Mouse (Mus musculus): Measurements from ENCODE around the gene Cacna1c.

Gene Cacna1c

DNA sequence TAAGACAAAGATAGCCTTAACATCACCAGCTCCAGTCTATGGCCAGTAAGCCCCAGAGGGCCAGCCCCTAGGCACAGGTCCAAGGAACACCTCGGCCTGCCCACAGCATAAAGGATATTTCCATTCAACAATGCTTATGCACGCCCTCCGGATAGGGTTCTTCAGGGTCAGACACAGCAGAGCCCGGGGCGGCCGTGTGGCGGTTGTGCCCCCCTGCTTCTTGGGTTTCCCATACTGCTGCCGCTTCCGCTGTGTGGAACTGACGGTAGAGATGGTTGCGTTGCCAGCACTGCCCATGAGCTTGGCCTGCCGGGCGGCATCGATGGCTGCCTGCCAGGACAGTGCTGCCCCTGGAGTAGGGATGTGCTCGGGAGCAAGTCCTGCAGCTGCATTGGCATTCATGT is 139.1 kb downstream of the Cacna1c start:
- DNase-seq (ENCODE audit: extremely low spot score): no peak

DNA sequence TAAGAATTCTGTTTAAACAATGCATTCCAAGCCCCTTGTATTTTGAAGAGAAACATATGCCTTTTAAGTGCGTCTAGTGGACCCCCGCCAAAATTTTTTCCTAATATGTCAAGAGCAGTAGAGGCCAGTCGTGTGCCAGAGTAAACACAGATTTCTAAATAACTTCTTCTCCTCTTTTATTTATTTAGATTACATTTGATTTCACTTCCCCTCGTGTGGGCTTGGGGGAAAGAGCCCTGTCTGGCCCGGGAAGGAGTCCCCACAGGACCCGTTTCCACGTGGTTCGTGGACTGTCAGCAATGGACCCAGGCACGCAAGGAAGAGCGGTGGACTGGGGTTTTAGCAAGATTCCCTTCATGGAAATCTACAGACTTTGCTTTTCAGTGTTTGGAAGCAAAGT is 143.4 kb downstream of the Cacna1c start:
- no peak for DNase-seq (ENCODE audit: extremely low spot score)

DNA sequence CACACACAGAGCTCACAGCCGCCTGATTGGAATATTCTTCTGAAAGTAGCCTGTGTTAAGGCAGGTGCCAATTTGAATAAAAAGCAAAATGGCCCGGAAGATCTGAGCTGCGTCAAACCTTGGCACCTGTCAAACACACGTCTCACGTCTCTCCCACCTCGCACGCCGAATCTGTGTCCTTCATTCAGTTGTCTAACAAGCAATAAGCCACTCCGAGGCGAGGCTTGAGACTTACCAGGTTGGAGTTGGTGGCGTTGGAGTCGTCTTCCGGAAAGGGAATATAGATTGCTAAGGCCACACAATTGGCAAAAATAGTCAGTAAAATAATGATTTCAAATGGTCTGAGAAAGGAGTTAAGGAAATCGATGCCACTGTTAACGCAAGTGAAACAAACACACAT is 143.9 kb downstream of the Cacna1c start:
- DNase-seq (ENCODE audit: extremely low spot score): no peak

DNA sequence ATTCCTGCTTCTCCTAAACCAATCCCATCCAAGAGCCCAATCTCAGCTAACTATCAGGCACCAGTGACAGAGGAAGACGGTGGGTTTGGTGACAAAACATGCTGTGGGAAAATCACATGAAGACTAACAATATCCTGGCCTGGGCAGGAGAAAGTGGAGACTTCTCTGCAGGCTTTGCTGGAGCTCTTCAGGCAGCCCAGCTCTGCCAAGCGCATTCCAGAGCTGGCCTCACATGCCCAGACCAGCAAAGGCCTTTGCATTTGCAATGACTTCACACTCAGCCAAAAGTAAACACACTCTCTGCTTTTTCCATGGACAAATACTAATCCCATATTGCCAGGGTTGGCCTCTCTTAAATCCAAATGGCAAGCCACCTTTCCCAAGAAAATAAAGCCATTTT is 144.5 kb downstream of the Cacna1c start:
- no peak for DNase-seq (ENCODE audit: extremely low spot score)

DNA sequence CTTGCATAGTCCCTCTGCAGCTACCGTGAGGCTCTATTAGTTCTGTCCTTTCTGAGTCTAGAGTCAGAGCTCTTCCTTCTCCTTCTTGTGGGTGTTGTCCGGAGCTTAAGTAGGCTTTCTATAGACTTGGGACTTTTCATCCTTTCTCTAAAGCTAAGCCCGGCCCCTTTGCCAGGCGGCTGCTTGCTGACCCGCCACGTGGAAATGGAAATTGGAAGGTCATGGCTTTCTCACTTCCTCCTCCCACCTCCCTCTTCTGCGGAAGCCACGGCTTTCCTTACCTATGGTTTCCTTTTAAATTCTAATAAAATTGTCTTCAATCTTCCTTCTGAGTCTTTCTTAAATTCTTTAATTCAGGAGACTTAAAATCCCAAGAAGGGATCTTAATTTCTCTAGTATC is 148.9 kb downstream of the Cacna1c start:
- DNase-seq (ENCODE audit: extremely low spot score): no peak

DNA sequence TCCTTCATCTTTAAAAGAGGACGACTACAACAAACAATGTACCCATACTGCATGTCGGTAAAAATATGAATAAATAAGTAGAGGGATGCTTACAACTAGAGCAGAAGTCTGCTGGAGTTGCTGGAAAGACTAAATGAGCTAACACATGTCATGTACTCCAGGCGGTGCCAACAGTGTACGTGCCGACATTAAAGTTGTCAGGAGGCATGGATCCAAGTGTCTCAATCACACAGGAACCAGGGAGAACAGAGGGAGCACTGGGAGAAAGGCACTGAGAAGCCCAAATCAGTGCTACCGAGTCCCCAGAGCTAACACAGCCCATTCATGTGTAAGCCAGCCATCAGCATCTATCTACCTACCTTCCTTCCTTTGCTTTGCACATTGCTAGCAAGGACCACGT is 150.7 kb downstream of the Cacna1c start:
- no peak for DNase-seq (ENCODE audit: extremely low spot score)

- DNase-seq (ENCODE audit: extremely low spot score): no peak
Observed at GRCm38 (mm10) chr6:119044148-119044547, 152.1 kb downstream of the Cacna1c start.

DNA sequence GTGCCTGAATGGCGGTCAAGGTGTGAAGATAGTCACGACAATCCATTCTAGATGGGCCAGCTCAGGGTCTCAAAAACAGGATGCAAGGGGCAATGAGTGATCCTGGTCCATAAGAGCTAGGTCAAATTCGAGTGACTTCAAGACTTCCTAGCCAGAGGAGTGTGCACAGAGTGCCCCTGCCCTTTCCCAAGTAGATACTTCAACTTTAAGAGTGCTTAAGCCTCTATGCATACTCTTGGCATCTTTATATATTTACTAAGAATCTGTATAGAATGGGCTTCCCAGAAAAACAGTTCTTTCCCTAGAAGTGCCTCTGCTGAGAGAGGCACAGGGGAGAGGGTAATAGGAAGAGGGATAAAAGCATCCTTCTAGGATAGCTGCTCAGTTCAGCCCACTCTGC is 153.4 kb downstream of the Cacna1c start:
- no peak for DNase-seq (ENCODE audit: extremely low spot score)

DNA sequence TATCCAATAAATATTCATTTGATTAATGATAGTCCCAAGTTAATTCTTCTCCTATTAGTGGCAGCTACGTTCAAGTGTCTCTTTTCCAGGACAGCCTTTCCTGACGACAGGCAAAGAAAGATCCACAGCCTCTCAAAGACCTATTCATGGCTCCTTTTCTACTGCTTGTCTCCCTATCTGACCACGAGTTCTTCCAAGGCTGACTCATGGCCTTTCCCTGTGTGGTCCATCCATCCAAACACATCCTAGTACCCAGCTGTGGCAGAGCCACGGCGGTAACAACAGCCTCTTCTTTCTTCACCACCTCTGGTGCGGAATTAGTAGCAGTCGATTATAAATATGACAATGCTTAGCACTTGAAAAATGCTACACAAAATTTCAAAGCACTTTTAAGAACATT is 155.3 kb downstream of the Cacna1c start:
- DNase-seq (ENCODE audit: extremely low spot score): no peak

- DNase-seq (ENCODE audit: extremely low spot score): no peak
Observed at GRCm38 (mm10) chr6:119039815-119040214, 156.4 kb downstream of the Cacna1c start.

- DNase-seq (ENCODE audit: extremely low spot score): no peak
Observed at GRCm38 (mm10) chr6:119039293-119039692, 156.9 kb downstream of the Cacna1c start.

GRCm38 (mm10) chr6:119037815-119038214 is 158.4 kb downstream of the Cacna1c start:
- DNase-seq (ENCODE audit: extremely low spot score): no peak

- no peak for DNase-seq (ENCODE audit: extremely low spot score)
Observed at GRCm38 (mm10) chr6:119037047-119037446, 159.2 kb downstream of the Cacna1c start.

- DNase-seq (ENCODE audit: extremely low spot score): no peak
Observed at GRCm38 (mm10) chr6:119035361-119035760, 160.9 kb downstream of the Cacna1c start.

GRCm38 (mm10) chr6:119034947-119035346 is 161.3 kb downstream of the Cacna1c start:
- DNase-seq (ENCODE audit: extremely low spot score): no peak

DNA sequence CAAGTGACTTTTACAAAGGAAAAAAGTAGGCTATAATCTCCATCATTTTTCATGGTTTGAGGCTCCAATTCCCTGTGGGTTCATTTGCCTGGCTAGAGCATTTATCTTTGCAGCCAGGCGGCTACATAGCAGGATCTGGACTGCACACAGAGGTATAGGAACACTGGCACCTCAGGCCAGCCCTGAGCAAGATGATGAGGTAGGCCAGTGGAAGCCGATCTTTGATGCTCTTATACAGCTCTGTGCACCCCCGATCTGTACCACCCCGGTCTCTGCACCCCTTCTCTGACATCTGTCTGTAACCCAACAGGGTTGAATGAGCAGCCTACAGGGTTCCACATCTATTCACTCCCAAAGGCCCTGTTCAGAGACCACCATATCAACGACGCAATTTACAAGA is 168.3 kb downstream of the Cacna1c start:
- DNase-seq (ENCODE audit: extremely low spot score): no peak

GRCm38 (mm10) chr6:119022850-119023249 is 173.4 kb downstream of the Cacna1c start:
- no peak for DNase-seq (ENCODE audit: extremely low spot score)

GRCm38 (mm10) chr6:119021226-119021625 is 175.0 kb downstream of the Cacna1c start:
- DNase-seq (ENCODE audit: extremely low spot score): no peak

DNA sequence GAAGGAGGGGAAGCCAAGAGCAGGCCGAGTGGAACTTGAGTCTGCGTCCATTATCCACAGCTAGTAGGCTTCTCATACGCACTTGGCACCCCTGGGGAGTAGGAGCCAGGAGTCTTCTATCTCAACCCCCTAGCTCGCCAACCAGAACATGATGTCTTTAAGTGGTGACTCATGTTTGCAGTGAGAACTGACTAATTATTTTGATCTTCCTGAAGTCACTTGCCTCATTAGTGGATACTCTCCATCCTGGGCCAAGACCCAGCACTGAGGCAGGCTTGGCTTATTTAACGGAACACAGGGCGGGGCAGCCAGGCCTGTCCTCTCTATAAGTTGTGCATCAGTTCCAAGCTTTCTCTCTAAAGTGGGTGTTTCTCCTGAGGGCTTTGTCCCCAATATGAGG is 177.3 kb downstream of the Cacna1c start:
- DNase-seq (ENCODE audit: extremely low spot score): no peak

DNA sequence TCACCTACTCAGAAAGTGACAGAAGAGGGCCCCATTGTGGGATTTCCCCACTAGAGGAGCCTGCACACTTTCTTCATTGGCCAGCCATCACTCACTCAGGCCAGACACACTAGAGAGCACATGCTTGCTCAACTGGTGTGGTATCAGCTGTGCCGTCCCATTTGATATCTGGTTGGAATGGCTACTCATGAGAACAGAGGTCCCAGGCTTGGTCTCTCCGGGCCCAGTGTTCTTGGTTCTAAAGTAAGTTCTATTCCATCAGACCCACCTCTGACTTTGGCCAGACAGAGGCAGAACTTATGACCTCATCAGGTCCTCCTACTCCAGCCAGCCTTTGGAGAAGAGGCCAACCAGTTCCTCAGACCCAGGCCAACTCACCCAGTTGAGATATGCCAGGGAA is 178.0 kb downstream of the Cacna1c start:
- DNase-seq (ENCODE audit: extremely low spot score): no peak

- no peak for DNase-seq (ENCODE audit: extremely low spot score)
Observed at GRCm38 (mm10) chr6:119017498-119017897, 178.7 kb downstream of the Cacna1c start.

DNA sequence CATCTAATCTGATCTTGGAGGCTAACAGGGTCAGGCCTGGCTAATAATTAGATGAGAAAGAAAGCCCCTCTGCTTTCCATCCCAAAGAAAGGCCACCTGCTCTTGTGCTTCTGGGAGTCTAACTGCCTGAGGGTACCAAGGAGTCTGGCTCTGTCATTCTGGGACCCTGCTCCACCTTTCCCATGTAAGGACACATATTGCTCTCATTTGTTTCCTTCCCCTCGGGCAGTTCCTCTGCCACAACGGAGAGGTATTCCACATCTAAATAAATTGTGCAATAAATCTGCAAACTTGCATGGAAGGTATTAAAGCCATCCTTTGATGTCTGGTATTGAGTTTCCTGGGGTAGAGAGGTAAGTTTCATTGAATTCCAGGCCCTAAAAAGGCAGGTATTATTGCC is 180.9 kb downstream of the Cacna1c start:
- no peak for DNase-seq (ENCODE audit: extremely low spot score)

DNA sequence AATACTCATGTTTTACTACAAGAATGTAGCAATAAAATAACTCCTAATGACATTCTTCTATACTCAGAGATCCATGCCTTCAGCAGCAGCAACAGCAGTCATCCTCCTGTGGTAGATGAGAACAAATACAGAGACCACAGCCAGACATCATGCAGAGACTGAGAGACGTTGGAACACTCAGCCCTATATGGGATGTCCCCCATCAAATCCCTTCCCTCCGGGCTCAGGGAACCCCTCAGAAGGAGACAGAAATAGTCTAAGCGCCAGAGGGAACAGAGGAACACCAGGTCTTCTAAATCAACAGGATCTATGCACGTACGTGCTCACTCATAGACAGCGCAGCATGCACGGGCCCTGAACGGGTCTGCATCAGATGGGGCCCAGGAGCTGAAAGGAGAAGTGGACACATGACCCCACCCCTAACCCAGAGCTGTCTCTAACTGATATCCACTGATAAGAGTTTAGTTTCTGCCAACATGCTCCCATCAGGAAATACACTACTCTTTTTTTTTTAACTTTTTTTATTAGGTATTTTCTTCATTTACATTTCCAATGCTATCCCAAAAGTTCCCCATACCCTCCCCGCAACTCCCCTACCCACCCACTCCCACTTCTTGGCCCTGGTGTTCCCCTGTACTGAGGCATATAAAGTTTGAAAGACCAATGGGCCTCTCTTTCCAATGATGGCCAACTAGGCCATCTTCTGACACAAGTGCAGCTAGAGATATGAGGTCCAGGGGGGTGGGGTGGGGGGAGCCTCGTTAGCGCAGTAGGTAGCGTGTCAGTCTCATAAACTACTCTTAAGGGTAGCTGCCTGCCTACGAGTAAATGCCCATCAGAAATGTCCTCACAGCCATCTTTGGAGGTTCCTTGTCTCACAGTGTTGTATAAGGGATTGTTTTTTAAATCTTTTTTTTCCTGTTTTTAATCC is 182.8 kb downstream of the Cacna1c start:
- DNase-seq (ENCODE audit: extremely low spot score): no peak

DNA sequence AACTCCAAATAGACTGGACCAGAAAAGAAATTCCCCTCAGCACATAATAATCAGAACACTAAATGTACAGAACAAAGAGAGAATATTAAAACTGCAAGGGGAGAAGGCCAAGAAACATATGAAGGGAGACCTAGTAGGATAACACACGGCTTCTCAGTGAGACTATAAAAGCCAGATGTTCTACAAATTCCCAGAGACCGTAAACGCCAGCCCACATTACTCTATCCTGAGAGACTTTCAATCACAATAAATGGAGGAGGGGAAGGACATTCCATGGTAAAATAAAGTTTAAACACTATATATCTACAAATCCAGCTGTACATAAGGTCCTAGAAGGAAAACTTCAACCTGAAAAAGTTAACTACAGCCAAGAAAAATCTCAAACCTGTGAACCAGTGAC is 185.3 kb downstream of the Cacna1c start:
- DNase-seq (ENCODE audit: extremely low spot score): no peak
